Mouse (Mus musculus) lung, postnatal 14 days (tissue): ENCODE measurements around the gene Hist1h2bb.

ENCODE experiments used
- DNase-seq: peaks from one replicate; pipeline ENCODE4 v3.0.0; 2021

The Hist1h2bb gene

GRCm38 (mm10) chr13:23750839-23751477, 4.4 kb downstream of the Hist1h2bb start, which contains the start of gene Hist1h2ab:
TSS of gene Hist1h2ab (plus strand) at chr13:23751126.
- DNase-seq = peak; percentile 22

DNA sequence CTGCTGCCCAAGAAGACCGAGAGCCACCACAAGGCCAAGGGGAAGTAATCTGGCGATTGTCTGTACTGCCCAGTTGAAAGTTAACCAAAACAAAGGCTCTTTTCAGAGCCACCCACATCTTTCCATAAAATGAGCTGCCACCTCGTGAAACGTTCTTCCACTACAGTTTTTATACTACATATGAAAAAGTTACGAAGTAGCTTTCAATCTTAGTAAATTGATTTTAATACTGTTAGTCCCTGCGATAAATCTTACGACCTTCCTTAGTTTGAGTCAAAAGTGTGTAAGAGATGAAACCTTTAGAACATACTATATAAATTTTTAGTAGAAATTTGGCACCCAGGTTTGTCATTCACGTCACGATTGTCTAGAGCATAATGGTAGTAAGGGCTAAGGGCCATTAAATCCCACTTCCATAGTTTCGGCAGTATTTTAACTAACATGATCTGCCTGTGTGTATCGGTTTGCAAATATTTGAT, 5.0 kb downstream of the Hist1h2bb start:
- no peak for DNase-seq

GRCm38 (mm10) chr13:23752067-23752741, 5.7 kb downstream of the Hist1h2bb start, which contains the start of gene Hist1h3b:
TSS of gene Hist1h3b (plus strand) at chr13:23752267.
- DNase-seq = peak; percentile 88

DNA sequence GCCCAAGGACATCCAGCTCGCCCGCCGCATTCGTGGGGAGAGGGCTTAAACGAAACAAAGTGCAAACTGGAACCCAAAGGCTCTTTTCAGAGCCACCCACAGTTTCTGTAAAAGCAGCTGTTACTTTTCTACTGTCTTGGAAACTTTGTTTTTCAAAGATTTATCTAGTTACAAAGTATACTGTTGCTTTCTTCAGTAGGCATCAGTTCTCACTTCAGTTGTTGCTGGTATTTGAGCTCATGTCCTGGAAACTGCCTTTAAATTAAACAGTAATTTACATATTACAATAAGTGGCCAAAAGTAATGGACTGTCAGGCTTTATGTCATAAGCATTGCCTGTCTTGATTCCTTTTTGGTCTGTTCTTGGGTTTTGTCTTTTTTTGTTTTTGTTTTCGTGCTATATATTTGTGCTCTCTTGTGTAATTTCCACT, 6.2 kb downstream of the Hist1h2bb start:
- no peak for DNase-seq

GRCm38 (mm10) chr13:23753314-23754078, 7.0 kb downstream of the Hist1h2bb start:
- DNase-seq = no peak

- no peak for DNase-seq
Observed at GRCm38 (mm10) chr13:23755000-23755399, 8.5 kb downstream of the Hist1h2bb start.

- peak; percentile 91 for DNase-seq
Observed at GRCm38 (mm10) chr13:23756790-23757189, 10.3 kb downstream of the Hist1h2bb start, which contains the start of gene Hist1h4b. TSS of gene Hist1h4b (plus strand) at chr13:23757013.

- no peak for DNase-seq
Observed at GRCm38 (mm10) chr13:23757211-23757773, 10.8 kb downstream of the Hist1h2bb start.

DNA sequence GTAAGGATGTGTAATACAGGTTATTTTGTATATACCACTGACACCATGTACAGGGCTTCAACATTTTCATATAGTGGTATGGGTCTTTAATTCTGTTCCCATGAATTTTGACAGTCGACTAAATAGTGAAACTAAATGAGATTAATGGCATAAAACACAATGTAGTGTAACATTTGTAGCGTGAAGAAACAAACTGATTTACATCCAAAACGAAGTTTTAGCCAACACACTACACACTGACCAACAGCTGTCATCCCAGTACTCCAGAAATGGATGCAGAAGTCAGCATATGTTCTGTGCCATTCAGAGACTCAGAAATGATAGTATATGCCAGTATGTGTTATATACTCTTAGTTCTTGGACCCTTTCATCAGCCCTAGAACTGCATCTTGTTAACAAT, 11.4 kb downstream of the Hist1h2bb start:
- no peak for DNase-seq

- DNase-seq = no peak
Observed at GRCm38 (mm10) chr13:23759251-23759771, 12.8 kb downstream of the Hist1h2bb start.

DNA sequence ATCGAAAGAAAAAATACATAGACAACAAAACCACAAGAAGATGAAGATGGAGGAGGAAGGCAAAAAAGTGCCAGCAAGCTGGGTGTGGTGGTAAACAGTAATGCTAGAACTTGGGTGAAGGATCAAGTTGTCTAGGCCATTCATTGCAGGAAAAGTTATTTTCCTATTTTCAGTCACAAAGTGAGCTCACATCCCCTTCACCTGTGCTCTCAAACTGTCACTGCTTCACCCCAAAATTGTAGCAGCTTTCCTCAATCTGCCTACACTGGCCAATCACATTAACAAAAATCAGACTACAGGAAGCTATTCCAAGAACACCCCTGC, 13.3 kb downstream of the Hist1h2bb start:
- DNase-seq = no peak

- DNase-seq = no peak
Observed at GRCm38 (mm10) chr13:23760240-23760971, 13.9 kb downstream of the Hist1h2bb start.

DNA sequence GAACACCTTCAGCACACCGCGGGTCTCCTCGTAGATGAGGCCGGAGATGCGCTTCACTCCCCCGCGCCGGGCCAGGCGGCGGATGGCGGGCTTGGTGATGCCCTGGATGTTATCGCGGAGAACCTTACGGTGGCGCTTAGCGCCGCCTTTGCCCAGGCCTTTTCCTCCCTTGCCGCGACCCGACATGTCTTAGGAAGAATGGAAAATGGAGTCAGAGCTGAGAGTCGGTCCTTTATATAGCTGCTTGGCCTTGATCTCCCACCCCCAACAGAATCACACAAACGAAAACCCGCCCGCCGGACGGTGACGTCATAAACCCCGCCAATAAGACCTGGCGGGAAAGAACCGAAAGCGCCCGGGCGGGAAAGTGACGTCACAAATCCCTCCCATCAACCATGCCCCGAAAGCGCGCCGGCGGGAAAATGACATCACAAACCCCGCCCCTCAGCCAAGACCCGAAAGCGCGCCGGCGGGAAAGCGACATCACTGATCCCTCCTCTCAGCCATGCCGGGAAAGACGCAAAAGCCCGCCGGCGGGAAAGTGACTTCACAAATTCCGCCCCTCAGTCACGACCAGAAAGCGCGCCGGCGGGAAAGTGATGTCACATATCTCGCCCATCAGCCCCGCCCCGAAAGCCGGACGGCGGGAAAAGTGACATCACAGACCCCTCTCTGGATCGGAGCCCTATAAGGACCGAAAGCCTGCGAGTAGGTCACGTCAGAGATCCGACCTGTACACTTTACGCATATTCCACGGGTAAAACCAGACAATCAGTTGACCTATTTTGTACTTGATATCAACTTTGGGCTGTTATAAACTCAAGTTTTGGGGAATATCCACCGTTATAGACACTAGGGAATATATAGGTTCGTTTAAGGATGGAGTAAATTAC, 14.7 kb downstream of the Hist1h2bb start, which contains the start of gene Hist1h4a:
TSS of gene Hist1h4a (minus strand) at position 259 of the 893 bp plus-strand sequence.
- peak; percentile 99 for DNase-seq

GRCm38 (mm10) chr13:23761871-23762821, 15.6 kb downstream of the Hist1h2bb start, which contains the start of gene Hist1h3a:
TSS of gene Hist1h3a (minus strand) at chr13:23762386.
- peak; percentile 57 for DNase-seq

GRCm38 (mm10) chr13:23763242-23763585, 16.7 kb downstream of the Hist1h2bb start:
- DNase-seq = no peak

GRCm38 (mm10) chr13:23763586-23764323, 17.2 kb downstream of the Hist1h2bb start, which contains the start of gene Hist1h1a:
TSS of gene Hist1h1a (plus strand) at chr13:23763666.
- DNase-seq = peak; percentile 83

DNA sequence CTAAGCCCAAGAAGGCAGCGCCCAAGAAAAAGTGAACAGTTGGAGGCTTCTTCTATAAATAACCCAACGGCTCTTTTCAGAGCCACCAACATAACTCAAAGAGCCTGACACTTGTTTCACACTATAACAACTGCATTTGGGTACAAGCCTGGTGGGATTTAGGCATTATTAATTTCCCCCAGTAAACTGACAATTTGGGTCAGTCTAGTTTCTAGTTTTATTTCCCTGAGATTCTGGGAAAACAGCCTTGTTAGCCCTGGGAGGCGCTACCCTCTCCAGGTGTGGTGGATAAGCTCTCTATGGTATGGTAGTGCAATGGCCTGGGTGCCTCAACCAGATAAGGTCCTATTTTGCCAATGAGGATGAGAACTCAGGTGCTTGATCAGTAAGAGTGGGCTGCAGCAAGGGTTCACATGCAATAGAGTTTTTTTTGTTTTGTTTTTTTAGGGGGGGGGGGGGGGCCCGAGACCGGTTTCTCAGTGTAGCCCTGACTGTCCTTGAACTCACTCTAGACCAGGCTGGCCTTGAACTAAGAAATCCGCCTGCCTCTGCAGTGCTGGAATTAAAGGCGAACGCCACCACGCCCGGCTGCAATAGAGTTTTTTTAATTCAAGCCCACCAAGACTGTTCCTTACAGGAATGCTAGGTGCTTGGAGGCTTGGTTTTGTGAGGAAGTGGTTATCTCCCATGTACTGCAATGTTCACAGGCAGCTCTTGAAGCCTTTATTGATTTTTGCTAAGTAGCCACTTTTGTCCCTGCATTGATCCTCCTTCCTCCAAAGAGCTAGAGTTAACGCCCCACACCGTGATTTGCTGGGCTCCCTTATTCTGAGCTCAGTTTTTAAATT, 18.0 kb downstream of the Hist1h2bb start:
- no peak for DNase-seq

- DNase-seq = no peak
Observed at GRCm38 (mm10) chr13:23765172-23765513, 18.6 kb downstream of the Hist1h2bb start.
